Mouse (Mus musculus): Measurements from ENCODE around the gene Comp. TPM values are rescaled to one million over a fixed set of nuclear protein-coding genes. Genes with fewer than 3 reads are reported as not detected.

The Comp gene
- total RNA-seq, 2 experiments from 2014 or later: 0.43 TPM; not detected in 1

DNA sequence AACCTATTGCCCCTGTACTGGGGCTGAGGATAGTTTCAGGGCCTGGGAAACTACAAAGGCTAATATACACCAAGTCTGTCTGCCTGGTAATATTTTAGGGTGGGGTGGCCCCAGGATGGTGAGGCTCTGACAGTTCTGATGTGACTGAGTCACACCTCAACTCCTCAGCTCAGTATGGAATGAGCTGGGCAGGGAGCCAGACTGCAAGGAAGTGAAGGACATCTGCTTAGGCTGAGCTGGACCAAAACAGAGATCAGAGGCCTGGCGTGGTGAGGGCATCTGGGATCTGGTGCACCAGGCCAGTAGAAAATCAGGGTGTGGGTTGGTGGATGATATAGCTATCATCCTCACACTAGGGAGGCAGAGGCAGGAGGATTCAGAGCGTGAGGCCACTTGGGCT is 16.3 kb downstream of the Comp start:
- no peak for ATAC-seq (replicated peaks; ENCODE audit: low FRiP score, poor library complexity, severe bottlenecking)

DNA sequence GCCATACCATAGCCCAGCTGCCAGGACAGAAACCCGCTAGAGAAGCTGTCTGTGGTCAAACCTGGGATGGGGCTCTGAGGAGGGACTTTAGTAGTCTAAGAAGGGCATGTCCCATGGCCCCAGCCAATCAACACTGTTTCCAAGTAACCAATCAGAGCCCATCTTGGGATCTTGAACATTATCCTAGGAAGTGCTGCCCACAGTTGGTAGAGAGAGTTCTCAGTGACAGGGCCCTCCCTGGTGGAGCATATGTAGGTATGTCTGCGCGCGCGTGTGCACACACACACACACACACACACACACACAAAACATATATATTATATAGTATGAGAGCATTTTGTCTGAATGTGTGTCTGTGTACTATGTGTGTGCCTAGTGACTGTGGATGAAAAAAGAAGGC is 19.7 kb downstream of the Comp start:
- ATAC-seq (replicated peaks; ENCODE audit: low FRiP score, poor library complexity, severe bottlenecking): no peak

DNA sequence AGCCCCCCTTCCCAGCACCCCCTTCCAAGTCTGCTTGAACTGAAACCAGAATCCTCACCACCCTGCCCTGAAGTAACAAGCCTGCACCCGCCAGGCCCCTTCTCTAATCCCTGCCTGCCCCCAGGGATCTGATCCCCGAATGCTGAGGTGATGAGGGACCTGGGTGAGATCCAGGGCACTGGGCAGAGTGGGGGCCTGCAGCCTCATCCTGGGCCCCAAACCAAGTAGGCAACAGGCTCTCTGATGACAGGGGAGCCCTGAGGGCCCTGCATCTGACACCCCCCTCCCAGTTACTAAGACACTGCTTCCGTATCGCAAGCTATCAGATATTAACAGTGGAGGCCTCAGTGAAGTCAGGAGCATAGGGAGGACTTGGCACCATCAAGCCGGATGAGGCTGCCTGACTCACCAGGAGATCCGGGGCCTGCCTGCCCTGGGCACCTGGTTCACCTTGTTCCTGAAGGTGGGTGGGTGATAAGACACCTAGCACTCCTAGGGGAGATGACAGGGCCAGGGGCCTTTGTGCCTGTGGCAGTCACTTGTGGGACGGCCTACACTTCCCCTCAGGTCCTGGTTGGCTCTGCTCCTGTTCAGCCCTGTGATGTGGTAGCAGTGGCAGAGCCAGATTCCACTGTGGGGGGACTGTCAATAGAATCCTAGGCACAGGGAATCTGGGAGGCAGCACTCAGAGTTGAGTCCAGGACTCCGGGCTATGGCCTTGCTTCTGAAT is 21.1 kb downstream of the Comp start:
- ATAC-seq (replicated peaks; ENCODE audit: low FRiP score, poor library complexity, severe bottlenecking): no peak

DNA sequence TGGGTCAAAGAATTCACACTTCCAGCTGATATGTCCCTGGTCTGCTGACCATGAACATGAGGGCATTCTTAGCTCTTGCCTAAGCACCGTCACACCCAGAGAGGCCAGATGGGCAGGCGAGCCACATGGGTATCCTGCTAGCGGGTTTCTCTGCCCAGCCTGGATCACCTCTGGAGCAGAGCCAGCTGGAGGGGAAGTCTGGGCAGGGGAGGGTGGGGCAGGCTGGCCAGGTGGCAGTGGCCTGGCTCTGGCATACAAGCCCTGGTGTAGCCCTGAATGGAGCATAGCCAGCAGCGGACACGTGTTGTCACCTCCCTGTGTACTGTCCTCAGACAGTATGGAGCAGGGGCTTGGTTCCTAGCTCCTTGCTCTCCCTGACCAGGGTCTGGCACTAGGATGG is 22.3 kb downstream of the Comp start:
- ATAC-seq (replicated peaks; ENCODE audit: low FRiP score, poor library complexity, severe bottlenecking): no peak

DNA sequence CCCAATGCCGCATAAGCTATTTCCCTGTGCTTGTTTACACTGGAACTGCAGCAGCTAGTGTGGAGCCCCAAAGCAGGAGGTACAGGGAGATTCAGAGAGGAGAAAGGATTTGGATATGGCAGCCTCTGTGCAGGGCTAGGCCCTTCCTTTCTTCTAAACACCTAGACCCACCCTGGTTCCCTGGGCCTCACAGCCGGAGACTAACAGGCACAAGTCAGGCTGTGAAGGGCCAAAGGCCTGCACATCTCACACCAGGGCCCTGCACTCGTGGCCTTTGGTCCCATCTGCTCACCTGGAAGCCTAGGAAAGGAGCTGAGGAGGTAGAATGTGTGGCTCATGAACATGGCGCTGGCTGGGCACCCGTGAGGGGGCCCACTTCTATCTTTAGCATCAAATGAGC is 22.8 kb downstream of the Comp start:
- no peak for ATAC-seq (replicated peaks; ENCODE audit: low FRiP score, poor library complexity, severe bottlenecking)

DNA sequence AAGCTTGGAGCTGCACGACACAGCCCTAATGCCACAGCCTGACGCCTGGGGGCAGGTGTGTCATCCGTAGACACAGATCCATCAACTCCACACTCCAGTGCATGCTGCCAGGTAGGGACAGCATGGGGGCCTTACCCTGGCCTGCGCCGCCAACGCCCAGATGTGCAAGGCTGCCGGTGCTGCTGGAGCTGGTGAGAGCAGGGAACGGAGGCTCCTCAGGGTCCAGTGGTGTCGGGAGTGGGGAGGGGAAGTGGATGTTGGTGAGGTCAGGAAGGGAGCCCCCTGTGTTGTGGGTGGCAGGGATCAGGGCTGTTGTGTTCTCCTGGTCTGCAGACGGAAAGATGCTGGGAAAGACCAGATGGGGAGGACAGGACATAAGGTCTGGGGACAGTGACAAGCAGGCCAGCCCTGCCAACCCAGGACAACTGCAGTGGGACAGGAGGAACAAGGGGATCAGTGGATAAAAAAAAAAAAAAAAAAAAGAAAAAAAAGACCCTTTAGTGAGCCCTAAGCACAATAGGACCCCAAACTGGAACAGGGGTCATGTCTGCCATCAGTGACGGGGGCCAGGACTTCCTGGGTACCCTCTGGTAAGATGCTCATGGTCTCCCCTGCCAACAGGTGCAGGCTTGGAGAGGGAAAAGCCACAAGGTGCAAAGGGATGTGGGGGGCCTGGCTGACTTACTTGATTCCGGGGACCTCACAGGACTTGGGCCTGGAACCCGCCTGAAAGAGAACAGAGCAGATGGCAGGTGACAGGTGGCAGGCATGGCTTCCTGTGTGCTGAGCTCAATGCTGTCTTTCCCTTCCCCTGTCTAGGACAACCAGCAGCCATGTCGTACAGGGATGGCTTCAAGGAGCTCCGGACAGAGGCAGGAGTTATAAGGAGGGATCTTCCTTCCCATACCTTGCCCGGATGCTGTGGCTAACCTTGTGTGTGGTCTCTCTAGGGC is 24.5 kb downstream of the Comp start:
- no peak for ATAC-seq (replicated peaks; ENCODE audit: low FRiP score, poor library complexity, severe bottlenecking)

DNA sequence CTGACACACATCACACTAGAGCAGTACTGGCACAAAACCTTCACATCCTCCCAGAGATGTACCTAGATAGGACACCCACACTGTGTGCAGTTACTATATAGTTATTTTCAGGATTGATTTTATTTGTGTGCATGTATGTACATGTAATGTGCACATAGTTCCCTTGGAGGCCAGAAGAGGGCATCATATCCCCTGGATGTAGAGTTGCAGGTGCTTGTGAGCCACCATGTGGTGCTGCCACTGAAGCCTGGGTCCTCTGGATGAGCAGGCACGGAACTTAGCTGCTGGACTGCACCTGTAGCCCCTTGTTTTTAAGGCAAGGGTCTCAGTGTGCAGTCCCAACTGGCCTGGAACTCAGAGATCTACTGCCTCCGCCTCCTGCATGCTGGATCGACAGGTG is 30.9 kb downstream of the Comp start:
- ATAC-seq (replicated peaks; ENCODE audit: low FRiP score, poor library complexity, severe bottlenecking): no peak

DNA sequence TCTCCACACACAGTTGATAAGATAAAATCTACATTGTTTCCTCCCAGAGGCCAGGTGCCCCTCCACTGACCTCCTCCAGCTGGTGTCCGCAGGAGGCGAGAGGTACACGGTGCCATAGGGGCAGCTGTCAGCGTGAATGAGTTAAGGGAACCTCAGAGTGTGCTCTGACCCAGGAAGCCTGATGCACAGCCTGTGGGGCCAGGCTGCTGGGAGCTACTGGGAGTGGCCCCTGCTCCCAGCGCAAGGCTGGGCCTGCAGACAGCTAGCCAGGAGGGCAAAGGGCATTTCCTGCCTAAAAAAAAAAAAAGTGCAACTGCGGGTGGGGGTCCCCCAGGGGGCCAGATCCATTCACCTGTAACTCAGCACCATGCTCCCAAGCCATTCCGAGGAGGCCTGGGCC is 31.8 kb downstream of the Comp start:
- no peak for ATAC-seq (replicated peaks; ENCODE audit: low FRiP score, poor library complexity, severe bottlenecking)

DNA sequence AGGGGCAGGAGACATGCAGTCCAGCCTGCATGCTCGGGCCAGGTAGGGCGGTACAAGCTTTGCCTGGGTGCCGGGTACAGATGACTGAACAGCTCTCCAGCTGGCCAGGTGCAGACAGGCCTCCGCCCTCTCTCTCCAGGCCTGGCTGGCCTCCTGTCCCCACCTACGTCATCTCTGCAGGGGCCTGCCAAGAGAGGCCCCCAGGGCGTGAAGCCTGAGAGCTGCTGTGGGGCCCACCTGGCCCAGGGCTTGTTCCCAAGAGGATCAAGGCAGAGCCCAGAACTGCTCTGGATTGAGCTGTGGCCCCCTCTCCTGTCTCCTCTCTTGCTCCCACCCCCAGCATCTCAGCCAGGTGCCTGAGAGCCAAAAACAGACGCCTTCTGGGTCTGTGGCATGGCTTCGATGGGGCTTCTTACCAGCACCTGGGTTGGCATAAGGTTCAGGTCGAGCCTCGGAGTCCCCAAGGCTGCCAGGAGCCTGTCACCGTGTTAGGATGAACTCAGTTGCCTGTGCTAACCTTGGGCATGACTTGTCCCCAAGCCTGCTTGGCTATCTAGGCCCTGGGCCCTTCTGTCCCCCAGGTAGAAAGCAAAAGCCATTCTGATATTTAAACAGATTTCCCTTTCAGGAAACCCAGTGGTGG is 33.2 kb downstream of the Comp start:
- ATAC-seq (replicated peaks; ENCODE audit: low FRiP score, poor library complexity, severe bottlenecking): no peak

DNA sequence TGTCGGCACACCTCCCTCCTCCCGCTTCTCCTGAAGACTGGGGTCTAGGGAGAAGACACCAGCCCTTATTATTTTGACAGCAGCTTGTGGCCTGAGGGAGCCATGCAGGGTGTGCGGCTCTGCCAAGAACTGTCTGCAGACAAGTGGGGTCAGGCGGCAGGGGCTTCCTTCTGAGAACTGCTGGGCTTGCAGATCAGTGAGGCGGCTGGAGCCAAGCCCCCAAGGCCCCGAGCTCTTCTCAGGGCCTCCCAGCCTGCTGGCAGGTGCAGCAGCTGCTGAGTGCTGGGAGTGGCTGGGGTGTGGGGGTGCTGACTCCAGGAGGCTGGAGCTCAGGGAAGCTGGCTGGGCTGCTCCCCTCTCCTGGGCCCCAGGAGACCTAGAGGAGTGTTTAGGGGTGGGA is 34.9 kb downstream of the Comp start:
- no peak for ATAC-seq (replicated peaks; ENCODE audit: low FRiP score, poor library complexity, severe bottlenecking)

DNA sequence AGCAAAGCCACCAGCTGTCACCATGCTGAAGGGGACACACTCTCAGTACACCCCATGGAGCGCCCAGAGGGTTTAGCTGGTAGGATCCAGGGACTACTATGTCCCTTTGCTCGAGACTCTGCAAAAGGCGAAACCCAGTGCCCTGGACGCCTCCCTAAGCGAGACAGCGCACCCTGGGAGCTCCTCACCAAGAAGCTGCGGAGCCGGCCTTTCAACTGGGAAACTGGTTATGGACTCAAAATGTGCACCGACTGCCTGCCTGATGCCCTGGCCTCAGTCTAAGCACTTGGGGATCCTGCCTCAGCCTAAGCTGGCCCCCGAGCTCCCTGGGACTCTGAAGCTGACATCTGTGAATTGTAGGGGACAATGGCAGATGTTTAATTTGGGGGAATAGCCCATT is 35.7 kb downstream of the Comp start:
- ATAC-seq (replicated peaks; ENCODE audit: low FRiP score, poor library complexity, severe bottlenecking): no peak

DNA sequence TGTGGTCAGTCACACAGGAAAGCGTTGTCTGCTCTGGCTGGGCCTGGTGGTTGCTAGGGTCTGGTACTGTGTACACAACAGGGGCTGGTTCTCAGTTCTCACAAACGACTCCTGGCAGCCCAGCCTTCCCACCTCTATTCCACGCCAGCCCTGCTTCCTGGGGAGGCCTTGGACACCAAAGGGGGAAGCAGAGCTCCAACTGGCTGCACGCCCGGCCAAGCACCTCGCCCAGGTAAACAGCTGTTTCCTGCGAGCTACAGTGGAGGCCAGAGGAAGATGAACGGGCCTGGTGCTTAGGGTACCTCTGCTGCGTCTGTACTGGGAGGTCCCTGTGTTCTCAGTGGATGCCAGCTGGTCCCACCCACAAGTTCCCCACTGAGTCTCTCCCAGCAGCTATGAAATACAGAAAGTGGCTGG is 36.1 kb downstream of the Comp start:
- ATAC-seq (replicated peaks; ENCODE audit: low FRiP score, poor library complexity, severe bottlenecking): no peak

DNA sequence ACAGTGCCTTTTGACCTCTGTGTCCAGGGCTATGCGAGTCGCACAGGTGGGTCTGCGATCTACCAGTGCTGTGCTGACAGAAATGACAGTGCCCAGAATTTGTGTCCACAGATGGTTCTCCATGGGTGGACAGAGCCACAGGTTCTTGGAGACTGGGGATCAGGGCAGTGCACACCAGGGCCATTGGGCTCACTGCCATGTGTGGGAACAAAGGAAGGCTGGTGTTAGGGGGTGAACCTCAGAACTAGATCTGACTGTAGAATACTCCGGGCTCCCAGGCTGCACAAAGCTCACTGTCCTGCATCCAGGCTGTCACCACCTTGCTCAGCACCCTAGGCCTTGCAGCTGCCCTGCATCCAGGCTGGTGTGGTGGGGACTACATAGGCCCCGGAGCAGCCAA is 36.9 kb downstream of the Comp start:
- ATAC-seq (replicated peaks; ENCODE audit: low FRiP score, poor library complexity, severe bottlenecking): no peak

DNA sequence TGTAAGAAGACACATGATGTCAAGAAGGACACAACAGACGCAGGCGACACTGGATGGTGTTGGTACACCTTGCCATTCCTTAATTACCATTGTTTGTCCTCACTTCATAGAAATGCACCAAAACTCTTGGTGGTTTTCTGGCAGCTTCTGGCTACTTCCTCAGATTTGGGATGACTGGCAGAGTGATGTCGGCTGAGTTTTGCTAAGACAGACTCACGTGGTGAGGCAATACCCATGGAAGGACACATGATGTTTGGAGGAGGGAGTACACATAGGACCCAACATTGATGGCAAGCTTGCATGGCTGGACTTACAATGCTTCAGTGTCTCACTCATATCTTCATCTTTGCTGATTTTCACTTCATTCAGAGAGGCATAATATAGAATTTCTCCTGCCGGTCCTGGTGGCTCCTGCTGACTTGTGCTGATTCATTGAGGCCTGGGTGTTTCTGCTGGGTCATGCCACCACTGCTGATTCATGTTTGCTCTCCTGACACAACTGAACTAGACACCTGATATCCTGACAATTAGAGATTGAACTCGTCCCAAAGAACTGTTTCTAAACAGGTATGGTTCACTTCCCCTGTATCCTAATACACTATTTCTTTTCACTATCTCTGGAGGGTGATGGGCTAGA is 41.1 kb downstream of the Comp start:
- ATAC-seq (replicated peaks; ENCODE audit: low FRiP score, poor library complexity, severe bottlenecking): peak; percentile 72

DNA sequence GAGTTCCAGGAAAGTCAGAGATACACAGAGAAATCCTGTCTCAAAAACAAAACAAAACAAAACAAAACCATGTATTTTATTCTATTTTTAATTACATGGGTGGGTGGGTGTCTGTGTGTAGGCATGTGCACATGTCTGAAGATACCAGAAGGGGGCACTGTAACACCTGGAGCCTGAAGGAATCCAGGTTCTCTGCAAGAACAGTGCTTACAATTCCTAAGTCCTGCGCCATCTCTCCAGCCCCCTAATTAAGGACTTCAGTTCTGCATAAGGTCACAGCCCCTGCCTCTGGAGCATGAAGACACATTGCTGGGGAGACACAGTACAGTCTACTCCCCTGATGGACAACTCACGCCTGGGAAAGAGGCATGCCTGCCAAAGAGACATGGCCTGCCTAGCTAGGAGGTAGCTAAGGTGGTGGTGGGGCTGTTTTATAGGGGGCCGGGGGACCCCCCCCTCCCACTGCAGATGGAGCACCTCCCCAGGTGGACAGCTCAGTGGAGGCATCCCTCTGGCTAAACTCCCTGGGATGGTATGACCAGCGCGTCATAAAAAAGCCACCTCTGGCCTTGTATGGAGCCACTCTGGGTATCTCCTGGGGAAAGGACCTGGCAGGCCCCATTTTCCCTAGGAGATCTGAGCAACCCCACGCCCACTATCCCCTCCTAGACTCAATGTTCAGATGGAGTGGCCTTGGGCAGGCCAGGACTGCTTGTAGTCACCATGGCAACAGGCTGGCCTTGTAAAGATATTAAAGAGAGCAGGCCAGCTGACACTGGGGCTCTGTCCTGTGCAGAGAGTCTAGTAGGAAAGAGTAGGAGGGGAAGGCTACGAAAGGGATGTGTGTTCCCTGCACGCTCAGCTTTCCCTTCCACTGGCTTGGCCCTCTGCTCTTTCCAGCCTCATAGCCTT is 42.4 kb downstream of the Comp start:
- ATAC-seq (replicated peaks; ENCODE audit: low FRiP score, poor library complexity, severe bottlenecking): peak; percentile 58; the same call in 1 of the 2 replicates

DNA sequence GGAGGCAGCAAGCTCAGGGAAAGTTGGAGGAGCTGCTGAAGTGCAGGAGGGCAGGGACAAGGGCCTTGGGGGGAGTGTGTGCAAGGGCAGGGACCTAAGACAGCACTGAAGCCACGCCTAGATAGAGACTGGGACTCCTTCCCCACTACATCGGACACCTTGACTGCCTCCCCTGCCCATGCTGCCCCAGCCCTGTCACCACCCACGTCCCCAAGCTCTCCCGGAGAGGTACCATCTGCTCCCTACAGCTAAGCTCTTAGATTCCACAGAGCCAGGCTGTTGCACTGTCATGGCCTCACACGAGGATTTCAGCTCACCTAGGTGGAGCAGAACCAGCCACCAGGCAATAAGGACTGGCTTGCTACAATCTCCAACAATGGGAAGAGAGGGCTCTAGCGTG is 43.6 kb downstream of the Comp start:
- no peak for ATAC-seq (replicated peaks; ENCODE audit: low FRiP score, poor library complexity, severe bottlenecking)

DNA sequence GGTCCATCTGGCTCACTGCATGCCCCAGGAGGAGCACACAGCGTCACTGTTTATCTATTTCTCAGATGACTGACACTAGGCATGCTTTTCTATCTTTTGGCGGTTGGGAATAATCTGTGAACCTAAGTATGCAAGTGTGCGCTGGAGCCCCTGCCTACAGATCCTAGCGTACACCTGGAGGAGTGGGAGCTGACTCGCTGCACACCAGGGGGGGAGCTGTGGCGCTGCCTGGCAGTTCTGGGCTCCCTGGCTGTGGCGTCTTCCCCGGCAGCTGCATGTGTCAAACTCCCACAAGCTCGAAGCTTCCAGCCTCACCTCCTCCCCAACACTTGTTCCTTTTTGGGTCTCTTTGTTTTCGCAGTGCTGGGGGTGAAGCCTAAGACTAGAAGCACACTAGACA is 44.6 kb downstream of the Comp start:
- no peak for ATAC-seq (replicated peaks; ENCODE audit: low FRiP score, poor library complexity, severe bottlenecking)

DNA sequence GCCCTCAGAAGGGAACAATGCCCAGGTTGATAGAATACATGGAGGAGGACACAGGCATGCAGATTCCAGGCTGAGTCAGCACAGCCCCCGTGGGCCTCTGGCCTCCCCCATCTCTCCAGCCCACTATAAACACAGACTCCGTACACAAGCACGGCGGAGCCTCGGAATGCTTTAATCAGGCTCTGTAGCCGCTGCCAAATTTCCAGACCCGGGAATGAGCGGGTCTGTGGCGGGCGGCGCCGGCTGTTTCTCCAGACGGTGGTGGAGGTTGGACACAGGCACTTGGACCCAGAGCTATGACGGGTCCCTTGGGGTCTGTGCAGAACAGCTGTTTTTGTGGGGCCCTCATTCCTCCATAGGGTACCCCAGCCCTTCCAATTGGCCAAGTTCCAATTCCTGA is 45.6 kb downstream of the Comp start:
- ATAC-seq (replicated peaks; ENCODE audit: low FRiP score, poor library complexity, severe bottlenecking): no peak

Data from erythroblast, adult 5-6 weeks (primary cell).